In genomic region chr3:68717346-68717745, GRCm38 (mm10) we compare ENCODE assay signal across 9 mouse cellular contexts. TPM values are rescaled to one million over a fixed set of nuclear protein-coding genes. Genes with fewer than 3 reads are reported as not detected.
DNase-seq lines count a peak whose midpoint lies in the region; ATAC-seq and TF ChIP-seq lines count a peak whose summit lies in the region.
"Not testable (repeated sequence)": the region's sequence is repeated elsewhere in the genome, so short reads cannot be mapped to it uniquely, and the experiment has no call there.
"Had no signal": no experiment of that assay in that cellular context is flagged by ENCODE, and none has a peak within 500 bp of the region (broad histone marks: within the 10 kb centered on the region; RNA-seq: fewer than 3 reads in every experiment).

No protein-coding gene starts in this region.

- TF ChIP-seq EP300 in heart, postnatal 0 days (IDR thresholded peaks at IDR 0.05; ENCODE audit: low read depth) = not testable (repeated sequence)

- H3K9ac ChIP-seq in embryonic facial prominence, embryonic 11.5 days (replicated peaks; ENCODE audit: low read length); heart, postnatal 0 days (replicated peaks; ENCODE audit: low read depth, low read length); lung, embryonic 14.5 days: not testable (repeated sequence)

- H3K4me1 ChIP-seq in embryonic facial prominence, embryonic 11.5 days (ENCODE audit: control insufficient read depth, insufficient read depth, low read length); heart, postnatal 0 days (ENCODE audit: control insufficient read depth, insufficient read depth); lung, embryonic 14.5 days (ENCODE audit: insufficient read depth): not testable (repeated sequence)

- H3K4me2 ChIP-seq in embryonic facial prominence, embryonic 11.5 days (ENCODE audit: low read depth, low read length); heart, postnatal 0 days (ENCODE audit: low read depth, low read length); lung, embryonic 14.5 days: not testable (repeated sequence)

- H3K36me3 ChIP-seq in embryonic facial prominence, embryonic 11.5 days (replicated peaks; ENCODE audit: control insufficient read depth, insufficient read depth, low read depth, low read length); heart, postnatal 0 days (replicated peaks; ENCODE audit: control insufficient read depth, insufficient read depth, low read length); lung, embryonic 14.5 days (ENCODE audit: insufficient read depth): not testable (repeated sequence)

- not testable (repeated sequence) for H3K4me3 ChIP-seq in embryonic facial prominence, embryonic 11.5 days (ENCODE audit: low read depth, low read length); heart, postnatal 0 days (ENCODE audit: low read depth, low read length); lung, embryonic 14.5 days (ENCODE audit: low read depth, low read length)

- not testable (repeated sequence) for H3K27me3 ChIP-seq in embryonic facial prominence, embryonic 11.5 days (ENCODE audit: control insufficient read depth, insufficient read depth, low read length); heart, postnatal 0 days (ENCODE audit: control insufficient read depth, insufficient read depth, low read length); lung, embryonic 14.5 days (ENCODE audit: insufficient read depth, low read length)

- DNase-seq in ES-CJ7 (ENCODE audit: low read depth, low spot score) = peak; percentile 85
- peak; percentile 82 for DNase-seq in brain, adult 2 months (ENCODE audit: low read depth, low spot score)
- DNase-seq in embryonic facial prominence, embryonic 11.5 days (ENCODE audit: low spot score) = peak; percentile 70
- DNase-seq in heart, postnatal 0 days (ENCODE audit: low spot score) = peak; percentile 49
- peak; percentile 70 to 76 for DNase-seq in kidney, postnatal 4 days
- peak; percentile 83 for DNase-seq in lung, embryonic 14.5 days
- DNase-seq in retina, postnatal 1 day = peak; percentile 65
- DNase-seq in thymus, postnatal 10 days (ENCODE audit: low spot score in 2 of 2) = peak; percentile 23 to 69

- H3K9me3 ChIP-seq in embryonic facial prominence, embryonic 11.5 days (replicated peaks; ENCODE audit: control insufficient read depth, low read length); heart, postnatal 0 days (replicated peaks; ENCODE audit: control insufficient read depth, low read length); lung, embryonic 14.5 days (ENCODE audit: low read depth, low read length): not testable (repeated sequence)

- H3K27ac ChIP-seq in embryonic facial prominence, embryonic 11.5 days (replicated peaks; ENCODE audit: low read depth, low read length); heart, postnatal 0 days (ENCODE audit: low read depth); lung, embryonic 14.5 days (ENCODE audit: low read depth): not testable (repeated sequence)

- peak; percentile 56 for TF ChIP-seq CTCF in heart, postnatal 0 days (IDR thresholded peaks at IDR 0.05; ENCODE audit: low read depth)
- TF ChIP-seq CTCF in lung, embryonic 14.5 days (IDR thresholded peaks at IDR 0.05; ENCODE audit: low read depth) = peak; percentile 60

- 45% methylated on average over 5 of the region's 5 CpGs for WGBS in embryonic facial prominence, embryonic 11.5 days
- WGBS in heart, postnatal 0 days = 33% methylated on average over 5 of the region's 5 CpGs
- WGBS in lung, embryonic 14.5 days = 42% methylated on average over 5 of the region's 5 CpGs

- not testable (repeated sequence) for ATAC-seq in embryonic facial prominence, embryonic 11.5 days (replicated peaks; ENCODE audit: insufficient number of reproducible peaks, low FRiP score, low TSS enrichment, low read depth); heart, postnatal 0 days (ENCODE audit: insufficient read depth, low read depth); lung, embryonic 14.5 days (ENCODE audit: insufficient read depth)

RNA-seq across cellular contexts. Expression of gene Il12a, which starts 26.9 kb away (rescaled TPM):
- not detected in 2 replicates for polyA plus RNA-seq in embryonic facial prominence, embryonic 11.5 days (2014; fragmentation: Nextera tagmentation; extraction: Ambion mirVana)
- not detected in 2 replicates for total RNA-seq in heart, postnatal 0 days (2014; rRNA removed; ENCODE audit: low replicate concordance)
- polyA plus RNA-seq in heart, postnatal 0 days (2015; fragmentation: Nextera tagmentation; extraction: Ambion mirVana) = 0.12 and 0.21 TPM in 2 replicates
- 0.30 TPM in 1 of 2 replicates, not detected in the other for polyA plus RNA-seq in lung, embryonic 14.5 days (2014; fragmentation: Nextera tagmentation; extraction: Ambion mirVana)
- polyA plus RNA-seq: gonadal fat pad, adult 2 months had no signal
